Comparison of ENCODE assay signal across 8 mouse cellular contexts in genomic region chr17:25469798-25470197, GRCm38 (mm10). TPM values are rescaled to one million over a fixed set of nuclear protein-coding genes. Genes with fewer than 3 reads are reported as not detected.
DNase-seq lines count a peak whose midpoint lies in the region; ATAC-seq and TF ChIP-seq lines count a peak whose summit lies in the region.

No protein-coding gene starts in this region.

- no peak overlapping the region for H3K27ac ChIP-seq in intestine, postnatal 0 days (ENCODE audit: low read depth, low read length)

- no peaks in the 10 kb centered on the region for H3K9me3 ChIP-seq in intestine, postnatal 0 days (ENCODE audit: control insufficient read depth)

- TF ChIP-seq CTCF in intestine, postnatal 0 days (IDR thresholded peaks at IDR 0.05; ENCODE audit: low read depth): peak; percentile 90

- no peak overlapping the region for H3K4me2 ChIP-seq in intestine, postnatal 0 days (replicated peaks; ENCODE audit: low read depth)

- no peaks in the 10 kb centered on the region for H3K36me3 ChIP-seq in intestine, postnatal 0 days (ENCODE audit: control insufficient read depth, insufficient read depth)

- H3K9ac ChIP-seq in intestine, postnatal 0 days (ENCODE audit: low read depth, low read length): no peak overlapping the region

- DNase-seq in layer of hippocampus, adult 11-12 months (ENCODE audit: low spot score): peak; percentile 83
- DNase-seq in layer of hippocampus, adult 9-10 months (ENCODE audit: low spot score): no peak
- DNase-seq in cerebellum, adult 9-10 months: peak; percentile 39
- DNase-seq in left cerebral cortex, postnatal 36 days (ENCODE audit: low spot score in 2 of 2): peak; percentile 55 to 66
- DNase-seq in naive thymus-derived CD4-positive, alpha-beta T cell, adult 2 months (ENCODE audit: low read depth): peak; percentile 10
- DNase-seq in thymus, postnatal 25 days: peak; percentile 9

- H3K4me3 ChIP-seq in intestine, postnatal 0 days (ENCODE audit: low read depth, low read length): no peak overlapping the region

- 0 out of 2 replicates have a peak, but pooled peaks cover 6% of the 10 kb centered on the region for H3K27me3 ChIP-seq in intestine, postnatal 0 days (replicated peaks; ENCODE audit: control insufficient read depth, insufficient read depth, low read length)

- ATAC-seq in frontal cortex, adult (ENCODE audit: low TSS enrichment): 0 out of 2 replicates have a peak, but pooled peaks have one; percentile 29
- ATAC-seq in intestine, postnatal 0 days: no peak

- intact Hi-C loops in left cerebral cortex, postnatal 36 days (cut with DNase I): loop anchor here (1.0 to 2.0 kb wide), 2 partner anchors 71 to 135 kb away; no protein-coding TSS in a partner anchor

- 29% methylated on average over 8 of the region's 8 CpGs for WGBS in intestine, postnatal 0 days

- no peaks in the 10 kb centered on the region for H3K4me1 ChIP-seq in intestine, postnatal 0 days (replicated peaks; ENCODE audit: control insufficient read depth, insufficient read depth, low read length)

RNA-seq across cellular contexts. Expression of gene Tekt4, which starts 15.4 kb away (rescaled TPM):
- not detected in 2 replicates for polyA plus RNA-seq in intestine, postnatal 0 days (2015; fragmentation: Nextera tagmentation; extraction: Ambion mirVana)
- 1 to 10 TPM; 1.8 to 3.5 TPM for total RNA-seq in left cerebral cortex, postnatal 36 days (2021)

RNA-seq across cellular contexts. Expression of gene Sstr5, which starts 27.3 kb away (rescaled TPM):
- 0.64 and 0.77 TPM in 2 replicates for polyA plus RNA-seq in intestine, postnatal 0 days (2015; fragmentation: Nextera tagmentation; extraction: Ambion mirVana)
- under 1 TPM; 0.12 to 0.16 TPM for total RNA-seq in left cerebral cortex, postnatal 36 days (2021)

RNA-seq across cellular contexts. Expression of gene Cacna1h, which starts 36.2 kb away (rescaled TPM):
- polyA plus RNA-seq in intestine, postnatal 0 days (2015; fragmentation: Nextera tagmentation; extraction: Ambion mirVana): 1.7 and 1.9 TPM in 2 replicates
- total RNA-seq in left cerebral cortex, postnatal 36 days (2021): 10 to 100 TPM; 29.7 to 53.7 TPM
